Mouse (Mus musculus) induced T-regulatory cell, adult 2 months (primary cell): Measurements from ENCODE around the gene Jak3.

Source experiments
- DNase-seq: peaks from one replicate; pipeline ENCODE4 v3.0.0-alpha.2; 2012; ENCODE audit warnings: low read depth

Gene Jak3

GRCm38 (mm10) chr8:71665331-71666130 is 10.6 kb upstream of the Jak3 start:
- DNase-seq, result peak; percentile 86

GRCm38 (mm10) chr8:71666855-71667254 is 9.2 kb upstream of the Jak3 start:
- no peak for DNase-seq

- DNase-seq, result no peak
Observed at GRCm38 (mm10) chr8:71667256-71667655, 8.8 kb upstream of the Jak3 start.

GRCm38 (mm10) chr8:71668220-71668975 is 7.7 kb upstream of the Jak3 start:
- DNase-seq, result peak; percentile 87

GRCm38 (mm10) chr8:71670198-71670597 is 5.9 kb upstream of the Jak3 start:
- no peak for DNase-seq

- peak; percentile 83 for DNase-seq
Observed at GRCm38 (mm10) chr8:71670621-71671548, 5.2 kb upstream of the Jak3 start.

- peak; percentile 94 for DNase-seq
Observed at GRCm38 (mm10) chr8:71671549-71671965, 4.5 kb upstream of the Jak3 start, which contains the start of gene Unc13a. Gene Unc13a (minus strand): TSS chr8:71671757.

- DNase-seq, result no peak
Observed at GRCm38 (mm10) chr8:71672168-71672735, 3.8 kb upstream of the Jak3 start.

GRCm38 (mm10) chr8:71674071-71674470 is 2.0 kb upstream of the Jak3 start:
- DNase-seq, result no peak

GRCm38 (mm10) chr8:71675456-71676019 is 558 bp upstream of the Jak3 start:
- peak; percentile 57 for DNase-seq

- DNase-seq, result no peak
Observed at GRCm38 (mm10) chr8:71676803-71677202, 707 bp downstream of the Jak3 start.

- DNase-seq, result no peak
Observed at GRCm38 (mm10) chr8:71677555-71677954, 1.5 kb downstream of the Jak3 start.

GRCm38 (mm10) chr8:71678216-71678615 is 2.1 kb downstream of the Jak3 start:
- no peak for DNase-seq

GRCm38 (mm10) chr8:71679116-71679515 is 3.0 kb downstream of the Jak3 start:
- DNase-seq, result no peak

- no peak for DNase-seq
Observed at GRCm38 (mm10) chr8:71679550-71680168, 3.6 kb downstream of the Jak3 start.

- no peak for DNase-seq
Observed at GRCm38 (mm10) chr8:71680471-71680870, 4.4 kb downstream of the Jak3 start.

- DNase-seq, result no peak
Observed at GRCm38 (mm10) chr8:71681369-71681915, 5.3 kb downstream of the Jak3 start.

- DNase-seq, result no peak
Observed at GRCm38 (mm10) chr8:71682832-71683231, 6.7 kb downstream of the Jak3 start.

- no peak for DNase-seq
Observed at GRCm38 (mm10) chr8:71684701-71685100, 8.6 kb downstream of the Jak3 start.

- DNase-seq, result no peak
Observed at GRCm38 (mm10) chr8:71685573-71685972, 9.5 kb downstream of the Jak3 start.
